Mouse (Mus musculus) C2C12 (cell line): ENCODE results near the gene Timmdc1. TPM values are rescaled to one million over a fixed set of nuclear protein-coding genes. Genes with fewer than 3 reads are reported as not detected.

ENCODE experiments used
- H3K27me3 ChIP-seq: one replicate; pipeline ENCODE4 v1.6.1; 2011; ENCODE audit not compliant: control insufficient read depth, insufficient read depth, insufficient read length
- H3K36me3 ChIP-seq: one replicate; pipeline ENCODE4 v1.6.1; 2011; ENCODE audit not compliant: control insufficient read depth, insufficient read depth
- H3K4me3 ChIP-seq: one replicate; pipeline ENCODE4 v1.5.1; 2011; ENCODE audit warnings: mild to moderate bottlenecking, control low read depth; ENCODE audit not compliant: poor library complexity, insufficient read depth, severe bottlenecking
- H3K79me2 ChIP-seq: one replicate; pipeline ENCODE4 v1.6.1; 2011; ENCODE audit not compliant: control insufficient read depth, insufficient read depth
- H3K79me3 ChIP-seq: one replicate; pipeline ENCODE4 v1.6.1; 2011; ENCODE audit warnings: low read depth, control low read depth
- H3ac ChIP-seq: one replicate; pipeline ENCODE3; 2011; ENCODE audit warnings: low read depth; ENCODE audit not compliant: control insufficient read depth, insufficient read length
- CEBPB ChIP-seq: IDR thresholded peaks from one replicate; pipeline ENCODE4 v1.6.1; 2011; ENCODE audit warnings: low read depth, mild to moderate bottlenecking, control low read depth, moderate library complexity
- CTCF ChIP-seq: IDR thresholded peaks from one replicate; pipeline ENCODE4 v1.5.1; 2011; ENCODE audit not compliant: control insufficient read depth, insufficient read depth, insufficient read length
- FOSL1 ChIP-seq: IDR thresholded peaks from one replicate; pipeline ENCODE4 v1.8.0; 2011; ENCODE audit warnings: mild to moderate bottlenecking, low read length; ENCODE audit not compliant: poor library complexity, insufficient read depth, severe bottlenecking
- MAX ChIP-seq: IDR thresholded peaks from one replicate; pipeline ENCODE4 v1.6.1; 2011; ENCODE audit warnings: mild to moderate bottlenecking, control low read depth
- MYOD1 ChIP-seq: IDR thresholded peaks from one replicate; pipeline ENCODE4 v1.6.1; 2011; ENCODE audit warnings: low read depth; ENCODE audit not compliant: control insufficient read depth, insufficient read length
- MYOG ChIP-seq: IDR thresholded peaks from one replicate; pipeline ENCODE4 v1.6.1; 2011; ENCODE audit not compliant: control insufficient read depth, insufficient read length; ENCODE audit errors: extremely low read depth
- USF1 ChIP-seq: IDR thresholded peaks from one replicate; pipeline ENCODE4 v1.6.1; 2011; ENCODE audit warnings: low read depth, mild to moderate bottlenecking, control low read depth, moderate library complexity
- polyA plus RNA-seq: library from polyadenylated mRNA; unstranded; fragments of >200 nt; fragmentation: generic; extraction: Trizol; gene quantifications from one replicate; pipeline ENCODE4 v1.2.1, GENCODE M21; 2012; ENCODE audit warnings: missing spikeins

Gene Timmdc1
- polyA plus RNA-seq, 1 experiment: 29.5 TPM

- no peak for TF ChIP-seq MYOD1
- peak; percentile 79 for TF ChIP-seq CTCF
- Histone ChIP-seq H3K36me3 (peaks cover 32% of the 10 kb centered on the region), H3K79me3 (no peaks in the 10 kb centered on the region), H3K27me3 (no peaks in the 10 kb centered on the region), H3K79me2 (no peaks in the 10 kb centered on the region), H3K4me3 (no peak overlapping the region), H3ac (no peak overlapping the region)
These were observed 16.3 kb downstream of the Timmdc1 start for GRCm38 (mm10) chr16:38506041-38506634.

GRCm38 (mm10) chr16:38503528-38503927 lies 18.9 kb downstream of the Timmdc1 start:
- Histone ChIP-seq H3K36me3 (peaks cover 43% of the 10 kb centered on the region), H3K79me2 (no peaks in the 10 kb centered on the region), H3K27me3 (no peaks in the 10 kb centered on the region), H3K79me3 (no peaks in the 10 kb centered on the region), H3ac (no peak overlapping the region), H3K4me3 (no peak overlapping the region)
- TF ChIP-seq FOSL1 (no peak), MYOG (no peak)

- TF ChIP-seq USF1: no peak
- TF ChIP-seq MYOG: no peak
- no peak for TF ChIP-seq MAX
- no peak for TF ChIP-seq FOSL1
- TF ChIP-seq CEBPB: no peak
- no peak for TF ChIP-seq CTCF
- TF ChIP-seq MYOD1: no peak
- H3K27me3 ChIP-seq: no peaks in the 10 kb centered on the region
- H3ac ChIP-seq: no peak overlapping the region
- H3K79me2 ChIP-seq: no peaks in the 10 kb centered on the region
- H3K4me3 ChIP-seq: no peak overlapping the region
- H3K79me3 ChIP-seq: no peaks in the 10 kb centered on the region
- peaks cover 52% of the 10 kb centered on the region for H3K36me3 ChIP-seq
These were observed 20.0 kb downstream of the Timmdc1 start for GRCm38 (mm10) chr16:38502469-38502868.

GRCm38 (mm10) chr16:38496604-38497140 lies 25.8 kb downstream of the Timmdc1 start:
- Histone ChIP-seq H3K79me3 (no peaks in the 10 kb centered on the region), H3ac (peak overlapping the region; percentile 10), H3K4me3 (no peak overlapping the region), H3K79me2 (no peaks in the 10 kb centered on the region), H3K27me3 (no peaks in the 10 kb centered on the region), H3K36me3 (peaks cover 53% of the 10 kb centered on the region)
- no peak for TF ChIP-seq MYOD1
- TF ChIP-seq CEBPB: no peak
- no peak for TF ChIP-seq MAX
- TF ChIP-seq FOSL1: no peak
- TF ChIP-seq MYOG: no peak
- TF ChIP-seq CTCF: no peak
- no peak for TF ChIP-seq USF1

- Histone ChIP-seq H3K79me3 (no peaks in the 10 kb centered on the region), H3K79me2 (no peaks in the 10 kb centered on the region), H3K27me3 (no peaks in the 10 kb centered on the region), H3K4me3 (no peak overlapping the region), H3K36me3 (peaks cover 49% of the 10 kb centered on the region), H3ac (no peak overlapping the region)
- no peak for TF ChIP-seq MYOD1
- TF ChIP-seq CEBPB: no peak
- no peak for TF ChIP-seq MYOG
- no peak for TF ChIP-seq USF1
- no peak for TF ChIP-seq FOSL1
- no peak for TF ChIP-seq CTCF
- TF ChIP-seq MAX: no peak
These were observed 28.6 kb downstream of the Timmdc1 start for GRCm38 (mm10) chr16:38493890-38494289.

- H3K79me2 ChIP-seq: no peaks in the 10 kb centered on the region
- no peaks in the 10 kb centered on the region for H3K79me3 ChIP-seq
- TF ChIP-seq CEBPB (no peak), CTCF (no peak), MYOD1 (no peak), MYOG (no peak), FOSL1 (no peak), USF1 (no peak), MAX (no peak)
- no peak overlapping the region for H3K4me3 ChIP-seq
- no peaks in the 10 kb centered on the region for H3K27me3 ChIP-seq
- peaks cover 41% of the 10 kb centered on the region for H3K36me3 ChIP-seq
- no peak overlapping the region for H3ac ChIP-seq
These were observed 29.9 kb downstream of the Timmdc1 start for GRCm38 (mm10) chr16:38492551-38492950.
